Mouse (Mus musculus): Measurements from ENCODE around the gene Zfp523. TPM values are rescaled to one million over a fixed set of nuclear protein-coding genes. Genes with fewer than 3 reads are reported as not detected.

Gene Zfp523
- polyA plus RNA-seq, 1 experiment = 12.8 TPM

DNA sequence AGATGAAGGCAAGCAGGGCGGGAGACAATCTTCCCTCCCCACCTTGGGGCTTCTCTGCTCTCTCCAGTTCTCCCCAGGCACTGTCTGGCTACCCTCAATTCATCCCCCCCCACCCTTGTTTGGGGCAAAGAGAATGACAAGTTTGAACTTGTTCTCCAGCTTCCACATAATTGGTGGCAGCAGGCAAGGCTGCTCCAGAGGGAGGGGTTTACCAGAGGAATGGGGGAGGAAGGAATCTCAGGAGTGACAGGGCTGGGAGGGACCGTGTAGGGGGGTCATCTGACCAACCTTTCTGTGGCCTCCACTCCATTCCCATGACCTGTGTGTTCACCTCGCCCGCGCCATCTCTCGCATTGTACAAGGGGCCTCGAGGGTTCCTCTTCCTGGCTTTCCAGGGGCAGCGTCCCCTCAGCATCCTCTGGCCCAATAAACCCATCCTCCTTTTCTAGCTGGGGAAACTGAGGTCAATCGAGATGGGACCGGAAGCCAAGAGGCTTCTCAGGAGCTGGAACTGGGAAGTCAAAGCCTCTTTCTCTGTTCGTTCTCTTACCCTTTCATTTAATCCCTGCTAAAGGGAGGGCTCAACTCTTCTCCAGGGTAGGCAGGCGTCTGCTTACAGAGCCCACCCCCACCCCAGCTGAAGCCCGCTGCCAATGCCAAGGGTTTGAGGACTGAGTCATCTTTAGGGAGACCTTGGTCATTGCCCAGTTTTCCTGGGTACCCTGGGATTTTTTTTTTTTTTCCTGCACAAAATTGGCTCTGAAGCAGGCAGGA is 36.3 kb upstream of the Zfp523 start:
- H3K27ac ChIP-seq (ENCODE audit: insufficient read depth, low read length) = no peak overlapping the region
- H3K4me1 ChIP-seq (ENCODE audit: control insufficient read depth, insufficient read depth, low read length) = peaks cover 2% of the 10 kb centered on the region; the same call in 1 of the 2 replicates
- TF ChIP-seq CTCF (IDR thresholded peaks at IDR 0.05; ENCODE audit: borderline replicate concordance, insufficient read depth, low read length) = no peak
- no peak for TF ChIP-seq POLR2A (IDR thresholded peaks at IDR 0.05; ENCODE audit: low read depth, low read length)
- no peak overlapping the region for H3K4me3 ChIP-seq (ENCODE audit: insufficient read depth, low read length)

DNA sequence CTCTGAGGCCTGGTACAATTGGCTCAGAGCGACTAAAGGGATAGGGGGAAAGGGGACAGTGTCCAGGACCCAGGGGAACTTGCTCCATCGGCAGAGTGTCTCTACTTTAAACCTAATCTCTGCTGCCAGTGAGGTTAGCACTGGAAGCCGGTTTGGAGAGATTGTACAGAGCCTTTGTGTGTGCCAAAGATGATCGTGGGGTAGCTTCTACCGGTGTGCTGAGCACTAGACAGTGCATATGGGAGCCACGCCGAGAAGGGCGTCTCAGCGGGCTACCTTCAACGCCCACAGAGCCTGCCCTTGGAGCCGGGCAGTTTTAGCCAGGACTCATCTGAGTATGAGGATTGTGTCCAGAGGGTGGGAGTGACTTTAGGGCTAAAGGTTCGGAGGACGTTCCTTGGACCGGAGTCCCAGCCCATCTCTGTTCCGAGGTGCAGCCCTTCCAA is 35.7 kb upstream of the Zfp523 start:
- Histone ChIP-seq H3K4me1 (ENCODE audit: control insufficient read depth, insufficient read depth, low read length) (peaks cover 2% of the 10 kb centered on the region; the same call in 1 of the 2 replicates), H3K4me3 (ENCODE audit: insufficient read depth, low read length) (0 out of 2 replicates have a peak overlapping the region, but pooled peaks have one; percentile 36), H3K27ac (ENCODE audit: insufficient read depth, low read length) (no peak overlapping the region)
- no peak for TF ChIP-seq POLR2A (IDR thresholded peaks at IDR 0.05; ENCODE audit: low read depth, low read length)
- no peak for TF ChIP-seq CTCF (IDR thresholded peaks at IDR 0.05; ENCODE audit: borderline replicate concordance, insufficient read depth, low read length)

DNA sequence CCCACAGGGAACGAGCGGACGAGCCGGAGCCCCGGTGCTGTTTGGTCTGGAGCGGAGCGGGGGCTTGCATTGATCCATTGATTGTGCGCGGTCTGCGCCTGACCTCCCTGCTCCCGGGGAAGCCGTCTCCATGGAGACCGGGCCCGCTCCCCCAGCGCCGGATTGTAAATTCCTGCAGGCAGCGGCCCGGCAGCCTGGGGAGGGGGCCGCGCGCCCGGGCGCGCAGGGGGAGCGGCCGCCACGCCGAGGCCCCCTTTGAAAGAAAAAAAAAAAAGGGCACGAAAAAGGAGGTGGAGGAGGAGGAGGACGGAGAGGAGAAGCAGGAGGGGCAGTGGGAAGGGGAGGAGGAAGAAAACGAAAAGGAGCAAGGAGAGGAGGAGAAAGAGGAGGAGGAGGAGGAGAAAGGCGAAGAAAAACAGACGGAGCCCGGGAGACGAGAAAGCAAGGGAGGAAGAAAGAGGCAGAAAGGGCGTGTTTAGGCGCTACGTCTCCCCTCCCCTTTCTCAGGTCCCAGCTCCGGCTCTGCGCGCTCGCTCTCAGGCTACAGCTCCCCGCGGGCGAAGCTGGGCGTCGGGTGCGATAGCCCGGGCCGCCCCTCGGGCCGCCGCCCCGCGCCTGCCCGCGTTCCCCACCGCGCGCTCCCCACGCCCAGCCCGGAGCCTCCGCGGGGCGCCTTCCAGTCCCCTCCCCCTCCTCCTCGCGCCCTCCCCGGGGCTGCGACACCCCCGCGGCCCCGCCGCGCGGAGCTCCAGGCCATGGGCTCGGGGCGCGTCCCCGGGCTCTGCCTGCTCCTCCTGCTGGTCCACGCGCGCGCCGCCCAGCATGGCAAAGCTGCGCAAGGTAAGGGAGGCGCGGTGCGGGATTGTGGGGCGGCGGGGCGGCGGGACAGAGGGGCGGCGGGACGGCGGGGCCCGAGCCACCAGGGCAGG is 34.9 kb upstream of the Zfp523 start, which contains the start of gene Scube3:
Scube3 (plus strand) TSS at position 371 of the 929 bp plus-strand sequence.
- peaks cover 2% of the 10 kb centered on the region; the same call in 1 of the 2 replicates for H3K4me1 ChIP-seq (ENCODE audit: control insufficient read depth, insufficient read depth, low read length)

DNA sequence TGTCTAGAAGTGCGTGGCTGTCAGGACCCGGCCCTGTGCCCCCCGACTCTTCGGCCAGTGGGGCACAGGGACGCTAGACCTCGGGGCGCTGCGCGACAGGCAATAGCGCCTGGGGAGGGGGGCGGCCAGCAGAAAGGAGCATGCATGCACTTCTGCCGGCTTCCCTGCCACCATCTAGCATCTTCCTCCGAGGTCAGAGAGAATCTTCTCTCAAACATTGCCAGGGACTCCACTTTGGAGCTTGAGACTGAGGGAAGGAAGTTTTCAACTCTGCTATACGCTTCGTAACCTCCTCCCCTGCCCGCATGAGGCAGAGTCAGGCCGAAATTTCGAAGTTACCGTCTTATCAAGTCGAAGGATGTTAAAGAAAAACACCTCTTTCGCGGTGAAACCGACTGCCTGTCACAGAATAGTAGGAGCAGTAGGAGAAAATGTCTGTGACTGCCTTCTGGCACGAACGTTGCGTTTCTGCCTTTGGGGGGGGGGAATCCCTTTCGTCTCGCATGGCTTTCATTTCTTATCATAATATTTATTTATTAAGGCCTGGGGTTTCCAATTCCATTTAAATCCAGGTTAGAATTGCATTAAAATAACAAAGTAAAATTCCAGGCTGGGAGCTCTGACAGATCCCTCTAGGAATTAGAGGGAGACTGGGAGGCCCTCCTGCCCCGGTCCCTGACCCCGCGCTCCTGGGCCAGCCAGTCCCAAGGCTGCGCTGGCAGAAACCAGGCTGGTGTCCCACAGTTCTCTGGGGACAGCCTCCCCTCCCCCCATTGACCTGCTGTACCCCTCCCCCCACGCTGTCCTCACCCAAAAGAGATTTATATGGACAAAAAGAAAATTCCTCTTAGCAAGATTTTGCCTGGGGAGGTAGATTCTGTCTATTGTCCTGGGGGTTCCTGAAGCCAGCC is 34.0 kb upstream of the Zfp523 start:
- Histone ChIP-seq H3K4me1 (ENCODE audit: control insufficient read depth, insufficient read depth, low read length) (peaks cover 2% of the 10 kb centered on the region; the same call in 1 of the 2 replicates), H3K27ac (ENCODE audit: insufficient read depth, low read length) (no peak overlapping the region), H3K4me3 (ENCODE audit: insufficient read depth, low read length) (peak overlapping the region; percentile 3; the same call in 1 of the 2 replicates)
- TF ChIP-seq CTCF (IDR thresholded peaks at IDR 0.05; ENCODE audit: borderline replicate concordance, insufficient read depth, low read length) (no peak), POLR2A (IDR thresholded peaks at IDR 0.05; ENCODE audit: low read depth, low read length) (no peak)

More for the DNA sequence above, 34.9 kb upstream of the Zfp523 start, which contains the start of gene Scube3:
- Histone ChIP-seq H3K4me3 (ENCODE audit: insufficient read depth, low read length) (peak within 1 kb of the TSS; percentile 36), H3K27ac (ENCODE audit: insufficient read depth, low read length) (no peak within 1 kb of the TSS)
- TF ChIP-seq CTCF (IDR thresholded peaks at IDR 0.05; ENCODE audit: borderline replicate concordance, insufficient read depth, low read length) (no peak), POLR2A (IDR thresholded peaks at IDR 0.05; ENCODE audit: low read depth, low read length) (no peak)

DNA sequence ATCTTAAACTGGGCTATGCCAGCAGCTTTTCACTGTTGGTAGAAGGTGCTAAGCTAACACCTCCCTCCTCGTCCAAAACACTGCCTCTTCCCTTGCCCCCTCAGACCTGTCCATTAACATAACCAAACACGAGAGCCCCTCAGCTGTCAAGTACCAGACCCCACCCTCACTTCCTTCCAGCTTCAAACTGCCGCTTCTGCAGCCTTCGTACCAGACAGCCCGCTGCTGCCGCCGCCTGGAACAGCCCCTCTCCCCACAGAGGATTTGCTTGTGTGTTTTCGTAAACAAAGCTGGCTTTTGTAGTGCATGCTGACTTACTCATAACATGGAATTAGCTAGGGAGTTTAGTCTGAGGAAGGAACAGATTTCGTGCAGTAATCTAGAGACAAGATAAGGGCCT is 33.2 kb upstream of the Zfp523 start:
- H3K4me1 ChIP-seq (ENCODE audit: control insufficient read depth, insufficient read depth, low read length) = peaks cover 2% of the 10 kb centered on the region; the same call in 1 of the 2 replicates
- no peak overlapping the region for H3K4me3 ChIP-seq (ENCODE audit: insufficient read depth, low read length)
- TF ChIP-seq POLR2A (IDR thresholded peaks at IDR 0.05; ENCODE audit: low read depth, low read length) = no peak
- TF ChIP-seq CTCF (IDR thresholded peaks at IDR 0.05; ENCODE audit: borderline replicate concordance, insufficient read depth, low read length) = no peak
- no peak overlapping the region for H3K27ac ChIP-seq (ENCODE audit: insufficient read depth, low read length)

DNA sequence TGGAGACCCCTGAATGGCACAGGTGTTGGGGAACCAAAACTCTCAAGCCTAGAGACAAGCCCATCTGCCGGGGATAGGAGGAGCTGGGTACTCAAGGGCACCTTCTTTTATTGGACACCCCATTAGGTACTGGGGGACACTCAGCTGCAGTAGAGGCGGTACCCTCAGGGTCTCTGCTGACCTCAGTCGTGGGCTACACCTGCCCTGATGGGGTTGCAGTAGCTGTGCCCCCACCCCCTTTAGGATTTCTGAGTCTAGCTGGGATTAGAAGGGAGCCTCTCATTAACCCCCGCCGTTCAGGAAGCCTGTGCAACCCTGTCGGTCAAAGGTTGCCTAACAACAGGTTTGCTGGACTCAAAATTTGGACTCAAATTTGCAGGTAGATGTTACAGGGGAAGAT is 32.7 kb upstream of the Zfp523 start:
- H3K27ac ChIP-seq (ENCODE audit: insufficient read depth, low read length) = no peak overlapping the region
- no peak overlapping the region for H3K4me3 ChIP-seq (ENCODE audit: insufficient read depth, low read length)
- H3K4me1 ChIP-seq (ENCODE audit: control insufficient read depth, insufficient read depth, low read length) = peaks cover 2% of the 10 kb centered on the region; the same call in 1 of the 2 replicates
- TF ChIP-seq POLR2A (IDR thresholded peaks at IDR 0.05; ENCODE audit: low read depth, low read length) (no peak), CTCF (IDR thresholded peaks at IDR 0.05; ENCODE audit: borderline replicate concordance, insufficient read depth, low read length) (no peak)

DNA sequence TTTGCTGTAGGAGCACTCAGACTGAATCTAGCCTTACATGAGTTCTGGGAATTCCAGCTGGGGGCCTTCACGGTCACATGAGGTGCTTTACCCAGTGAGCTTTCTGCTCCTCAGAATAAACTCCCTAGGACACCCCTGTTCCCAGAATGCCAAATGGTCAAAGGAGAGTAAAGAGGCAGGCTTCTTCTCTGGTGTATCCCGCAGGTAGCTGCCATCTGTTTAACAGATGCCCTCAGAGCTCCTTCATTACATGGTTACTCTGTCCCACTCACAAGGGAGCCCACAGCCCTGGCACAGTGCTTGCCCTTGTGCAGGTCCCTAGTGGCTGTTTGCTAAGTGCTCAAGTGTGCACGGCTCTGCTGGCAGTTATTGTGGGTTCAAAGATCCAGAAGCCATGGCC is 28.6 kb upstream of the Zfp523 start:
- TF ChIP-seq POLR2A (IDR thresholded peaks at IDR 0.05; ENCODE audit: low read depth, low read length) = no peak
- no peak for TF ChIP-seq CTCF (IDR thresholded peaks at IDR 0.05; ENCODE audit: borderline replicate concordance, insufficient read depth, low read length)
- Histone ChIP-seq H3K4me1 (ENCODE audit: control insufficient read depth, insufficient read depth, low read length) (no peaks in the 10 kb centered on the region), H3K27ac (ENCODE audit: insufficient read depth, low read length) (no peak overlapping the region), H3K4me3 (ENCODE audit: insufficient read depth, low read length) (no peak overlapping the region)

DNA sequence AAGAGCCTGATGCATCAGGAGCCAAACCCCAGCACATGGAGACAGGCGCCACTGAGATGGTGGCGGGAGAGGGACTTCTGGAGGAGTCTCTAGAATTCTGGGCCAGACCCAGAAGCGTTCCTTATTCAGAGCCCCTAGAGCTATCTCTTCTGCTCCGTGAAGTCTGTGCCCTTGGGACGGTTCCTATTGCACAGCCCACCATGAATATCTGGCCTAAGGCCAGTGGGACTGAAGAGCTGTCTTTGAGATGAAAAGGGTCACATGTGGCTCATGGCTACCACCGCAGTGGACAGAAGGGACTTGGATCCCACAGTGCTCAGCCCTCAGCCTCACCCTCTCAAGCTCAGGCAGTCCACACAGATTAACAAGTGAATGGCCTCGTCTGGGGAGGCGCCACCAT is 27.2 kb upstream of the Zfp523 start:
- TF ChIP-seq CTCF (IDR thresholded peaks at IDR 0.05; ENCODE audit: borderline replicate concordance, insufficient read depth, low read length) (no peak), POLR2A (IDR thresholded peaks at IDR 0.05; ENCODE audit: low read depth, low read length) (no peak)
- Histone ChIP-seq H3K4me3 (ENCODE audit: insufficient read depth, low read length) (no peak overlapping the region), H3K4me1 (ENCODE audit: control insufficient read depth, insufficient read depth, low read length) (no peaks in the 10 kb centered on the region), H3K27ac (ENCODE audit: insufficient read depth, low read length) (no peak overlapping the region)

DNA sequence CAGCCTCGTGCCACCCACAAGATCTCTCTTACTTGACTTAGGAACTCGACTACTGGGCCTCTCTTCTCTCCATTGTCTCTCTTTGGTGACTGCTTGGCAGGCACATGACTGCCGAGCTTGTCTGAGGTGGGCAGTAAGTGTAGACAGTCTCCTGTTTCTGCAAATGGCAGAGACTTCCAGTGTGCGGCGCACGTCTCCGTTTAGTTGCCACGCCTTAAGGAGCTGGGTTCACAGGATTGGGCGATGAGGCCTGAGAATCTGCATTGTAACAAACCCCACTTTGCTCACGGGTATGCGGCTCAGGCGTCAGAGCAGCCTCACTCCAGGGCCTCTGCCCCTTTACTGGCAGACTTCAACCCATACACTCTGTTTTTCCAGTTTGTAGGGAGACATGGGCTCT is 26.5 kb upstream of the Zfp523 start:
- no peaks in the 10 kb centered on the region for H3K4me1 ChIP-seq (ENCODE audit: control insufficient read depth, insufficient read depth, low read length)
- no peak for TF ChIP-seq POLR2A (IDR thresholded peaks at IDR 0.05; ENCODE audit: low read depth, low read length)
- no peak for TF ChIP-seq CTCF (IDR thresholded peaks at IDR 0.05; ENCODE audit: borderline replicate concordance, insufficient read depth, low read length)

More for the DNA sequence above, 26.5 kb upstream of the Zfp523 start:
- Histone ChIP-seq H3K4me3 (ENCODE audit: insufficient read depth, low read length) (no peak overlapping the region), H3K27ac (ENCODE audit: insufficient read depth, low read length) (no peak overlapping the region)
